Mouse (Mus musculus): ENCODE measurements around the gene Mxra8.

DNA sequence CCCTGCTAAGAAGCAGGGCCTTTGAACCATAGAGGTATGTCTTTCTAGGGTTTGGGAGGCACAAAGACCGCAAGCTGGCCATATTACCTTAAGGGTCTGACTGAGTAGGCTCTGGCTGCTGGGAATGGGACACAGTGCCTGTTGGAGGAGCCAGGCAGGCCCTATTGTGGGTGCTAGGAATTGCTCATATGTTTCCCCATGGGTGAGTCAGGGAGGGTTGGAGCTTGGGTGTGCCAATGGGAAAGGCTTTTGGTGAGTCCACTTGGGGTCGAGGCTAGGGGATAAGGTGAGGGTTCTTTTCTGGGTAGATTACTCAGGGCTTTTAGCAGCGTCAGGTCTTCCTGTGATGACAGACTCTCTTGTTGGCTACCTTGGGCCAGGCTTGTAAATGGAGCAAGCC is 11.9 kb downstream of the Mxra8 start:
- TF ChIP-seq GATA1 (IDR thresholded peaks at IDR 0.05; ENCODE audit: low read length) (no peak), TAL1 (IDR thresholded peaks at IDR 0.05; ENCODE audit: low read length) (no peak)
